Mouse (Mus musculus) thymus, adult 2 months (tissue): ENCODE results near the gene Btbd11. TPM values are rescaled to one million over a fixed set of nuclear protein-coding genes. Genes with fewer than 3 reads are reported as not detected.

ENCODE experiments used
- DNase-seq: peaks from one replicate; pipeline ENCODE4 v3.0.0; 2021
- H3K27ac ChIP-seq: fragments of 200-500 bp; 2 replicates; pipeline ENCODE4 v1.5.1; 2012; ENCODE audit warnings: low read length, control low read depth; ENCODE audit not compliant: control insufficient read depth, insufficient read depth
- H3K27me3 ChIP-seq: fragments of 200-500 bp; 2 replicates; pipeline ENCODE4 v1.6.1; 2012; ENCODE audit warnings: mild to moderate bottlenecking, low read length, moderate library complexity, mixed read lengths; ENCODE audit not compliant: control insufficient read depth, insufficient read depth
- H3K36me3 ChIP-seq: fragments of 200-500 bp; 2 replicates; pipeline ENCODE4 v1.6.1; 2012; ENCODE audit warnings: mild to moderate bottlenecking, low read length, moderate library complexity; ENCODE audit not compliant: control insufficient read depth, insufficient read depth
- H3K4me1 ChIP-seq: fragments of 200-500 bp; replicated peaks from 2 replicates; pipeline ENCODE4 v1.6.1; 2012; ENCODE audit warnings: low read length; ENCODE audit not compliant: control insufficient read depth, insufficient read depth
- H3K4me3 ChIP-seq: fragments of 200-500 bp; 2 replicates; pipeline ENCODE4 v1.5.1; 2012; ENCODE audit warnings: mild to moderate bottlenecking, low read length, control low read depth, moderate library complexity; ENCODE audit not compliant: control insufficient read depth, insufficient read depth
- CTCF ChIP-seq: fragments of 200-500 bp; IDR thresholded peaks from 2 replicates; pipeline ENCODE4 v1.5.1; 2012; ENCODE audit warnings: mild to moderate bottlenecking, control low read depth, low read length, moderate library complexity, borderline replicate concordance; ENCODE audit not compliant: control insufficient read depth, poor library complexity, insufficient read depth; ENCODE audit errors: extremely low read depth
- POLR2A ChIP-seq: fragments of 200-500 bp; IDR thresholded peaks from 2 replicates; pipeline ENCODE4 v1.6.1; 2012; ENCODE audit warnings: mild to moderate bottlenecking, low read length, control low read depth, moderate library complexity; ENCODE audit not compliant: control insufficient read depth, poor library complexity, insufficient read depth; ENCODE audit errors: extremely low read depth
- WGBS: fragments of 180-500 bp; shearing (Covaris S2); methylation state at CpG from one replicate; pipeline ENCODE4 v1.1.7; 2018; 5-methylcytosine and 5-hydroxymethylcytosine counted together
- polyA plus RNA-seq: library from polyadenylated mRNA; depleted of rRNA; stranded (reverse); fragments of >200 nt; gene quantifications from 2 replicates; pipeline ENCODE4 v1.2.3, GENCODE M21; 2012

The Btbd11 gene
- polyA plus RNA-seq, 1 experiment: 32.3 TPM

GRCm38 (mm10) chr10:85577891-85578420 is 191.3 kb downstream of the Btbd11 start:
- Histone ChIP-seq H3K27me3 (no peaks in the 10 kb centered on the region), H3K27ac (no peak overlapping the region), H3K36me3 (no peaks in the 10 kb centered on the region), H3K4me3 (no peak overlapping the region), H3K4me1 (no peaks in the 10 kb centered on the region)
- TF ChIP-seq CTCF (no peak), POLR2A (no peak)
- DNase-seq: no peak
- WGBS: 92% methylated on average over 6 of the region's 6 CpGs

DNA sequence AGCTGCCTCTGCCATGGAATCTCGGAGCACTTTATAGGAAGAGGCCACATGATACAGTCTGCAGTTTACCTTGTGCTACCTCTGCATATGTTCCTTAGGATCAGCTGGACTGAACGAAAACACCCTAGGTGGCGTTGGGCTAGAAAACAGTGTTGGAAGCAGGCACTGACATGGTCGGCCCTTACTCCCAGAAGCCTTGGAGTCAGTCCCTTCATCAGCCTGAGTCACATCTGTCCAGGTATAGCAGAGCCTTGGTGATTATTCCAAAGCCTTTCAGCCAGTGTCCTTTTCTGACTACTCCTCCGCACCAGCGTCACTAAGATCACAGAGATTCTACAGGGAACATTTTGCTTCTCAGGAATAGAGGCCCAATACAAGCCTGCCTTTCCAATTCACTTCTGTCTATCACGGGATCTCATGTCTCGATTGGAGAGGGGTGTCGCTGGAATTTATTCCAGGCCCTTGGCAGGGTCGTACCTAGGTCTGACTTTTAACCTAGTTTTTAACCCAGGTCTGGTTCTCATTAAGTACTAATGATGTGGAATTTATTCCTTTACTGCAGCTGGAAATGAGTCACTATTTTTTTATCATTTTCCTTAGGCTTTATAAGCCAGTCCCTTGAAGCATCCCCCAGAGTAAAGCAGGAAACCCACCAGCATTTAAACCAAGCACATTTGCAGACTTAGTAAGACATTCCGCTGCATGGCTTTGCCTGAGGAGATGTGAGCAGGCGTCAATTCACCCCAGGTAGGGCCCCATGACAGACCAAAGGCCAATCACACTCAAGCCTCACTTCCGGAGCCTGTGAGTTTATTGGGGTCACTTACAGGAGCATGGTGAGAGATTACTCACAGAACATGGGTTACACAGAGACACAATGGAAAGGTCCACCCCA is 192.2 kb downstream of the Btbd11 start:
- 94% methylated on average over 13 of the region's 13 CpGs for WGBS
- H3K36me3 ChIP-seq: no peaks in the 10 kb centered on the region
- H3K4me1 ChIP-seq: no peaks in the 10 kb centered on the region
- no peaks in the 10 kb centered on the region for H3K27me3 ChIP-seq
- DNase-seq: no peak
- TF ChIP-seq CTCF: no peak
- TF ChIP-seq POLR2A: no peak
- H3K27ac ChIP-seq: no peak overlapping the region
- H3K4me3 ChIP-seq: no peak overlapping the region

- Histone ChIP-seq H3K36me3 (no peaks in the 10 kb centered on the region), H3K27ac (no peak overlapping the region), H3K4me3 (no peak overlapping the region), H3K4me1 (no peaks in the 10 kb centered on the region; the same call in 1 of the 2 replicates), H3K27me3 (no peaks in the 10 kb centered on the region)
- DNase-seq: no peak
- TF ChIP-seq CTCF (no peak), POLR2A (no peak)
- WGBS: 24% methylated on average over 3 of the region's 3 CpGs
Measured at GRCm38 (mm10) chr10:85587758-85588157, 201.1 kb downstream of the Btbd11 start.

DNA sequence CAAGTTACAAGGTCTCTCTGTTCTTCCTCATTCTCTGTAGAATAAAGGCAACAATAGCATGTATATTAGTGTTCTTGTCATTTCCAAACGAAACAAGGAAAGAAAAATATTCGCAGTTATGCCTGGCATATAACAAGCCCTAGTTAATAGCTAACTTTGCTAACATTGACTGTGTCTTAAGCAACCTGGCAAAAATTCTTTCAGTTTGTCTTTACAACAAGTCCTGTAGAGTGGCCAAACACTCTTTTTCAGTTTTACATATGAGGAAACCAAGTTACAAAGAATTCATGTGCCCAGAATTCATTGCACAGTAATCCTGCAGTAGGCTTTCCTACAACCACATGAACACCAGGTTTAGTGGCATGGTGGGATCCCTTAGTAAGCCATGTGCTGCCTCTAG is 203.4 kb downstream of the Btbd11 start:
- Histone ChIP-seq H3K4me3 (no peak overlapping the region), H3K4me1 (no peaks in the 10 kb centered on the region; the same call in 1 of the 2 replicates), H3K36me3 (no peaks in the 10 kb centered on the region), H3K27me3 (no peaks in the 10 kb centered on the region), H3K27ac (no peak overlapping the region)
- TF ChIP-seq POLR2A (no peak), CTCF (no peak)
- no peak for DNase-seq
- WGBS: 93% methylated on average over 2 of the region's 2 CpGs

GRCm38 (mm10) chr10:85591296-85591695 is 204.7 kb downstream of the Btbd11 start:
- H3K27ac ChIP-seq: no peak overlapping the region
- no peaks in the 10 kb centered on the region for H3K36me3 ChIP-seq
- no peak for DNase-seq

DNA sequence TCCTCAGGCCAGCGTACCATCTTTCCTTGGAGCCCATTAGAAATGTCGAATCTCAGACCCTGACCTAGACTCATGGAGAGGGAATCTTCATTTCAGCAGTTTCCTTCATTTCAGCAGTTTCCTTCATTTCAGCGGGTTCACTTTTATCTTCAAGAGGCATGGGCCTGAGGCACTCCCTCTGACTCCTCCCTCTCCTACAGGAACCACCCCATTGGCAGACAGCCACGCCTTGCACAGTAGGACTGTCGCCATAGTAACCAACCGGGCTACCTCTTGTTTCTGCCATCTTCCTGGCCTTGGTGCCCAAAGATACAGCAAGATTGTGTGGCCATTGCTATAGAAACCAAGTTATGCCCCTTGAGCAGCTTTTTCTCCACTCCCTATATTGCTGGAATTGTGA is 205.4 kb downstream of the Btbd11 start:
- no peaks in the 10 kb centered on the region for H3K36me3 ChIP-seq
- DNase-seq: no peak
- H3K4me1 ChIP-seq: no peaks in the 10 kb centered on the region; the same call in 1 of the 2 replicates
- no peak overlapping the region for H3K4me3 ChIP-seq
- no peaks in the 10 kb centered on the region for H3K27me3 ChIP-seq
- 61% methylated on average over 6 of the region's 6 CpGs for WGBS
- no peak overlapping the region for H3K27ac ChIP-seq
- TF ChIP-seq POLR2A (no peak), CTCF (no peak)

More at GRCm38 (mm10) chr10:85591296-85591695, 204.7 kb downstream of the Btbd11 start:
- 94% methylated on average over 2 of the region's 2 CpGs for whole genome bisulfite sequencing
- H3K27me3 ChIP-seq: no peaks in the 10 kb centered on the region
- no peak overlapping the region for H3K4me3 ChIP-seq
- no peaks in the 10 kb centered on the region; the same call in 1 of the 2 replicates for H3K4me1 ChIP-seq
- no peak for TF ChIP-seq CTCF
- no peak for TF ChIP-seq POLR2A
